Mouse (Mus musculus): Measurements from ENCODE around the gene Rin2. TPM values are rescaled to one million over a fixed set of nuclear protein-coding genes. Genes with fewer than 3 reads are reported as not detected.
A peak's percentile ranks its signal among the peaks of the same experiment; 100 is the strongest.
"Not testable (repeated sequence)": the region's sequence is repeated elsewhere in the genome, so short reads cannot be mapped to it uniquely, and the experiment has no call there.

Gene Rin2
- total RNA-seq, 2 experiments from 2014 or later, result 9.4 to 14.2 TPM

DNA sequence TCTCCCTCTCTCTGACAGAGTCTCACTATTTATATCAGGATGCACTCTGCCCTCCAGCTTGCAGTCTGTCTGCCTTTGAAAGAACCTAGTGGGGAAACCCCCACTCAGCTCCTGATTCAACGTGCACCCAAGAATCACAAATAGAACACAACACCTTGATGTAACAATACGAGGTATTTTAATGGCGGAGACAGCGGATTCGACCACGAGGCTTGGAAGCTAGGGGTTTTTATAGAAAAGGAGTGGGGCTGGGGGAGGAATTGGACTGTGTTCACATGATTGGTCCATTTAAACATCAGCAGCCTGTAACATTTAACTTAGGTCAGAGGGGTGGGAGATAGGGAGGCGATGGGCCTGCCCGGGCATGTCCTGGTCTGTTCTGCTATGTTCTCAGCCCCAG is 225.3 kb downstream of the Rin2 start:
- not testable (repeated sequence) for DNase-seq

DNA sequence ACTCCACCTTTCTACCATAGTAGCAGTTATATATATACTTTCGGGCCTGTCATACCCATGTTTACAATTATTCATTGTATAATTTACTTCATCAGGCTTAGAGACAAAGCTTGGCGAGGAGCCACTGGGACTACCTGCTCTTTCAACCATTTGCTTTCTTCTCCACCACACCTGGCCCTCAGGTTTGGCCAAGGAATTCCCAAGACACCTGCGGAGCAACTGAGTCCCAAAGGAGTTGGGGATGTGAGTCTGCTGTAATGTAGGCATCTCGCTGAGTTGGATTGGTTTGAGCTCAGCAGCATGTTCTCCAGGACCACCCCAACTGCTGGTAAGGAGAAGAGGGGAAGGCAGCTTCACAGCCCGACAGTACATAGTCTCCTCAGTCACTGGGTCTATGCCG is 226.8 kb downstream of the Rin2 start, which contains the start of gene Naa20:
Gene Naa20, plus strand, starts transcription at position 239 of the 400 bp plus-strand sequence.
- no peak for DNase-seq

DNA sequence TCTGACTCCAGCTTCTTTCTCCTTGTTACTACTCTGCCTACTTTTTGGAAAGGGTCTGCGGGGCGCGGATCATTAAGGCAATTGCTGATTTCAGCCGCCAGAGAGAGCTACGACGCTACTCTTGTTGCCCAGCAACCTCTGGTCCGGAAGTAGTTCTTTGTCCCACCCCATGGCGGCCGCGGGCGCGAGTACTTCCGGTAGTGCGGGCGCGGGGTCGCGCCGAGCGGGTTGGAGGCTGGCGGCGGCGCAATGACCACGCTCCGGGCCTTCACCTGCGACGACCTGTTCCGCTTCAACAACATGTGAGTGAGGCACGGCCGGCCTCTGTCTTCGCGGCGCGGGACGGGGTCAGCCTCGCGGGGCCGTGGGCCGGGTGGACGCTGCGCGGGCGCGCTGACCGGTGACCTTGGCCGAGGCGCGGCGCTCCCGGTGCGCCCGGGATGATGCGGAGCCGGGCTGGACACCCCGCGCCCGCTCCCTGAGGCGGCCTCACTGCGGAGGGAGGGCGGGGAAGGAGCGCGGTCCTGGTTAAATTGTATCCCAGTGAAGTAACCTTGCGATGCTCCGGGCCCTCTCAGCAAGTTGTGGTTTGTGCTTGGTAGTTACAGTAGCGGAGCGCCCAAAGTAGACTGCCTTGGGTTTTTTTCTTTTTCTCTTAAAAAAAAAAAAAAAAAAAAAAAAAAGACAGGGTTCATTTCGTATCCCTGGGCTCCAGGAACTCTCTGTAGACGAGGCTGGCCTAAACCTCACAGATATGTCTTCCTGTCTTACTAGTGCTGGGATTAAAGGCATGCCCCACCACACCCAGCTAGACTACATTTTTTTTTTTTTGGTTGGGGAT is 228.3 kb downstream of the Rin2 start:
- DNase-seq, result peak; percentile 86

DNA sequence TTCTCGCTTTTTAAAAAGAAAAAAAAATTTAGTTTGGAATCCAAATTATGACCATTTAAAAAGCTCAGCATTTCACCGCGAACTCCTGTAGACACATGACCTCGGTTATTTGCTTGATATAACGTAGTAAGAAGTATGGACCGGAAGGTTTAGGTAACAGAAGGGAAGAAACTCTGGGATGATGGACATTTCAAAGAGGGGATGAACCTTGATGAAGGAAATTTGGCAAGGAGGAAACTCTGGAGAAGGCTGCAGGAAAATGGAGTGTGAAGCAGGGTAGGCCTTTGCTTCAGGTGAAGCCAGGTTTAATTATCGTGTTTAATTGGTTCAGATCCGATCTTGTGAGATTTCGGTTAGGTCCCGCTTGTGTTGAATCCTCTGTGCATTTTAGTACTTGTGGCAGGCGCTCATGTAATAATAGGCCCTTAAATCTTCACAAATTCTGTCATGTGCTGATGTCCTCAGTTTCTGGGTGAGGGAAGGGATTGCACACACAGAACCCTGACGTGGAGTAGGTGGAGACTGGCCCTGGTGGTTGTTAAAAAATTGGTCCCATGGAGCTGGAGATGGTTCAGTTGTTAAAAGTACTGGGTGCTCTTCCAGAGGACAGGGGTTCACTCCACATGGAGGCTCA is 229.1 kb downstream of the Rin2 start:
- DNase-seq, result no peak

DNA sequence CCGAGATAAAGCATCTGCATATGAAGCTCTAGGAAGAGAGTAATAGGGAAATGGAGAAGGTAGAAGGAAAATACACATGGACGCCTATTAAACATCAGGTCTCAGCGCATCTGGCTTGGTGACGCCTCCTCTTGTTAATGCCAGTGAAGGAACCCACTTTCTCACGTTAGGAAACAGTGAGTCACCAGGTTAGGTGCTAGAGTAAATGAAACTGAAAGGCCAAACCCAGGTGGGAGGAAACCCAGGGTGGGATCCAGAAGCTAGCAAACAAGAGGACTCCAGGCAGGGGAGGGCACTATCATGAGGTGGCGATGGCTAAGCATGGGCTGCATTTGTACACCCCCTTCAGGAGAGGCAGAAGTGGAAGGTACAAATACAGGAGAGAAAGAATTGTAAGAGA is 230.1 kb downstream of the Rin2 start:
- no peak for DNase-seq

DNA sequence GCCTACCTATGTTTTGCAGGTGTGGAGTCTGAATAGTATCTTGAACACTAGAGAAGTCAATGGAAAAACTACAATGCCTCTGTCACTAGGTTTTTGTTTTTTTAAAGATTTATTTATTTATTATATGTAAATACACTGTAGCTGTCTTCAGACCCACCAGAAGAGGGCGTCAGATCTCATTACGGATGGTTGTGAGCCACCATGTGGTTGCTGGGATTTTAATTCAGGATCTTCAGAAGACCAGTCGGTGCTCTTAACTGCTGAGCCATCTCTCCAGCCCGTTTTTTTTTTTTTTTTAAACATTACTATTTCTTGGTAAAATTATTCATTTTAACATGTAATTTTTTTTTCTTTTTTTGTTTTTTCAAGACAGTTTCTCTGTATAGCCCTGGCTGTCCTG is 230.9 kb downstream of the Rin2 start:
- not testable (repeated sequence) for DNase-seq

DNA sequence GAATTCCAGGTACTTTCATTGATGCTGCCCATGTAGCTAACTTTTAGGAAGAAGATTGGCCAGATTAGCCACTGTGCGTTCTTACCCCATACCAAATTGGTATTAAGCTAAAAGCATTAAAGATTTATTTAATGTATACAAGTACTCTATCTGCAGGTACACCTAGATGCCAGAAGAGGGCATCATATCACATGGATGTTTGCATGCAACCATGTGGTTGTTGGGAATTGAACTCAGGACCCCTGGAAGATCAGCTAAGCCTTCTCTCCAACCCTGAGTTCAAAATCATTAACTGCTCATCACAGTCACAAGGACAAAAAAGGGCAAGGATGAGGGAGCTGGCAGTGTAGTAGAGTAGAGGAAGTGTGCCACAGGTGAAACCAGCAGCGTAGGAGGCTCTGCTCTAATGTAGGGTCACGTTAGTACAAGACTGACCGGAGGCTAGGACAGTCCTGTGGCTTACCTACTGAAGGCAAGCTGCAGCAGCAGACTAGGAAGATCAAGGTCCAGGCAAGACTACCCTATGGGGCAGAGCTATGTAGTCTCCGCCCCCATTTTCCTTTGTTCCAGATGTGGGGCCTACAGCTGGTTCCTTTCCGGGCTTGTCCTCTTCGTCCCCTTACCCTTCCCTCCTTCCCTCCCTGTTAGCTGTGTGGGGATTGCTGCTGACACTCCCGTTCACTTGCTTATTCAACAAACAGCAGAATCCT is 246.1 kb downstream of the Rin2 start:
- no peak for DNase-seq

DNA sequence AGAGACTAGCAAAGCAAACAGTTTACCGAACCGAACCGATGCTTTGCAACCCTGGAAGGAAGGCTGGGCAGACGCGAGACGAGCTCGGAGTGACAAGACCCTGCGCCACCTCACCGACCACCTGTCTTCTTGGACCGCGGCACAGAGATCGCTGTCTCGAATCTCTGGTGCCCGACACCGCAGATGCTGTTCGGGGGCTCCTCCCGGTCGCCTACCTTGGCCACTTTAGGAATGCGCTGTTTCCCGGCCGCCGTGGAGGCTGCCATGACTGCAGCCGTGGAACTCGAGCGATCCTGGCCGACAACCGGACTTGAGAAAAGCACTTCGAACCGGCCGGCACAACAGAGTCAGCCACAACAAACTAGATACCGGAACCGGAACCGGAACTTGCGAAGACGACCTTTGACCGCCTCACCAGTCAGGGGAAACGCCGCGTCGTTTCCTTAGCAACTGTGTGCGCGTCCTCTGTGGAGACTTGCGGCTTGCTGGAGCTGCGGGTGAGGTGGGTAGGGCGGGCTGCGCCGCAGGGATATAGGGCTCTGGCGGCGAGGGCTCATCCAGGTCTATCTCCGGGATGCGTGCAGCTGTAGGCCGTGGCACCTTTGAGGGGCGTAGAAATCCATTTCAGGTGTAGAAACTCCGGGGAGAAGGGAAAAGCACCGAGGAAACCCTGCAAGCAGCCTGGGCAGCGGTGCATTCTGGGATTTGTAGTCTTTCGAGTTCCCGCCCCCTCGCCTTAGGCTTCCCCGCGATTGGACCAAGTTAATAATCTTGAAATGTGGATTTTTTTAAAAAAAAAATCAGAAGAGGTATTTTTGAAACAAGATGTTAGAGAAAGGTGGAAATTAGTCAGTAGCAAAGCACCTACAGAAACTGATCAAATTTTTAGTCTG is 259.6 kb downstream of the Rin2 start, which contains the start of the genes Cfap61 and Crnkl1:
Gene Cfap61, plus strand, starts transcription at position 446 of the 893 bp plus-strand sequence.
Gene Crnkl1, minus strand, starts transcription at position 676 of the 893 bp plus-strand sequence.
- DNase-seq, result peak; percentile 90

DNA sequence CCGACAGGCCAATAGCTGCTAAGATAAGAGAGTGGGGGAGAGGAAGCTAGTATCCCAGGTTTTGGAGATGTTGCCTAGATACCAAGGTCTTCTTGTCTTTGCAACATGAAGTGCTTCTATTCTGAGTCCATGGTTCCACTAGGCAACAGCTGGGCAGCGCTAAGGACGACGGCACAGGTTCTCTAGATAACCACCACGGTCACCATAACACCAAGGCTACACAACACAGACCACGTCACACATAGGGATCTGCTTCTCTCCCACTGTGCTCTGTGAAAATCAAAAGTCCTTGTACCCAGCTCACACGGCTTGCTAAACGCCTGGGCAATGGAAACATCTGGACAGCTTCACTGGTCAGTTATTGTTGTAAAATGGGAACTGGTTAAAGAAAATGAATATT is 262.0 kb downstream of the Rin2 start:
- no peak for DNase-seq

Small RNA genes within 50 kb of the gene (microRNA-seq; reads per million reads assigned to microRNA genes)
- gene Gm25026 (ENCODE audit: borderline replicate concordance in 2 of 2), result 0 reads per million in 2 experiments

Other genes starting within 250 kb of the Rin2 start
- gene Naa20, start 226.9 kb downstream of the Rin2 start, total RNA-seq (2021), result 10 to 100 TPM; 54.6 to 57.2 TPM

Data from gastrocnemius, postnatal 25 days (tissue).